ENCODE assay signal across 8 mouse cellular contexts in genomic region chr17:71003112-71003511, GRCm38 (mm10). TPM values are rescaled to one million over a fixed set of nuclear protein-coding genes. Genes with fewer than 3 reads are reported as not detected.
DNase-seq lines count a peak whose midpoint lies in the region; ATAC-seq and TF ChIP-seq lines count a peak whose summit lies in the region.

No protein-coding gene starts in this region.

- H3K4me2 ChIP-seq in kidney, embryonic 16.5 days (replicated peaks; ENCODE audit: low read depth, low read length): peak overlapping the region; percentile 72
- H3K4me2 ChIP-seq in embryonic facial prominence, embryonic 13.5 days: peak overlapping the region; percentile 70
- H3K4me2 ChIP-seq in intestine, embryonic 14.5 days (ENCODE audit: low read length): peak overlapping the region; percentile 84
- peak overlapping the region; percentile 79 for H3K4me2 ChIP-seq in midbrain, postnatal 0 days (ENCODE audit: low read depth, low read length, poor library complexity, severe bottlenecking)

- DNase-seq in kidney, postnatal 10 days: no peak
- no peak for DNase-seq in intestine, embryonic 14.5 days (ENCODE audit: low spot score)
- DNase-seq in midbrain, postnatal 0 days (ENCODE audit: low spot score): no peak
- no peak for DNase-seq in layer of hippocampus, adult 8-10 months (ENCODE audit: low spot score in 2 of 2)
- no peak for DNase-seq in frontal cortex, adult 2 months (ENCODE audit: extremely low spot score in 1 of 2, low spot score in 1 of 2)

- no peak for ATAC-seq in kidney, embryonic 16.5 days (ENCODE audit: low FRiP score, low TSS enrichment)
- no peak for ATAC-seq in embryonic facial prominence, embryonic 13.5 days (ENCODE audit: insufficient number of reproducible peaks, insufficient read depth, low FRiP score, low TSS enrichment, low read depth)
- ATAC-seq in intestine, embryonic 14.5 days (replicated peaks; ENCODE audit: low FRiP score, low TSS enrichment, low read depth): no peak
- no peak for ATAC-seq in midbrain, postnatal 0 days (ENCODE audit: low FRiP score)
- ATAC-seq in frontal cortex, adult (ENCODE audit: low TSS enrichment): no peak

- H3K4me3 ChIP-seq in kidney, embryonic 16.5 days (ENCODE audit: low read length): peak overlapping the region; percentile 96
- peak overlapping the region; percentile 81 for H3K4me3 ChIP-seq in embryonic facial prominence, embryonic 13.5 days
- H3K4me3 ChIP-seq in intestine, embryonic 14.5 days (ENCODE audit: low read depth, low read length): no peak overlapping the region
- H3K4me3 ChIP-seq in midbrain, postnatal 0 days (ENCODE audit: low read depth, low read length): peak overlapping the region; percentile 81

- TF ChIP-seq CTCF in midbrain, postnatal 0 days (IDR thresholded peaks at IDR 0.05): no peak

- 50% methylated on average over 4 of the region's 4 CpGs for WGBS in kidney, embryonic 16.5 days
- WGBS in embryonic facial prominence, embryonic 13.5 days: 56% methylated on average over 4 of the region's 4 CpGs
- 37% methylated on average over 4 of the region's 4 CpGs for WGBS in intestine, embryonic 14.5 days
- 70% methylated on average over 4 of the region's 4 CpGs for WGBS in midbrain, postnatal 0 days

- H3K27ac ChIP-seq in kidney, embryonic 16.5 days (ENCODE audit: low read length): peak overlapping the region; percentile 95
- H3K27ac ChIP-seq in embryonic facial prominence, embryonic 13.5 days: peak overlapping the region; percentile 100
- peak overlapping the region; percentile 100 for H3K27ac ChIP-seq in intestine, embryonic 14.5 days (ENCODE audit: low read depth)
- no peak overlapping the region for H3K27ac ChIP-seq in midbrain, postnatal 0 days (ENCODE audit: low read depth, low read length)

- no peaks in the 10 kb centered on the region for H3K36me3 ChIP-seq in kidney, embryonic 16.5 days (ENCODE audit: insufficient read depth, low read length)
- H3K36me3 ChIP-seq in embryonic facial prominence, embryonic 13.5 days: no peaks in the 10 kb centered on the region
- H3K36me3 ChIP-seq in intestine, embryonic 14.5 days (ENCODE audit: control insufficient read depth, insufficient read depth, low read length): peaks cover 7% of the 10 kb centered on the region; the same call in 1 of the 2 replicates
- no peaks in the 10 kb centered on the region for H3K36me3 ChIP-seq in midbrain, postnatal 0 days (ENCODE audit: insufficient read depth, low read length)

- H3K27me3 ChIP-seq in kidney, embryonic 16.5 days (ENCODE audit: insufficient read depth, low read length): no peaks in the 10 kb centered on the region
- no peaks in the 10 kb centered on the region for H3K27me3 ChIP-seq in embryonic facial prominence, embryonic 13.5 days
- H3K27me3 ChIP-seq in intestine, embryonic 14.5 days (replicated peaks; ENCODE audit: control insufficient read depth, insufficient read depth, low read length): no peaks in the 10 kb centered on the region
- no peaks in the 10 kb centered on the region for H3K27me3 ChIP-seq in midbrain, postnatal 0 days (ENCODE audit: insufficient read depth, low read length)

- H3K4me1 ChIP-seq in kidney, embryonic 16.5 days (ENCODE audit: insufficient read depth, low read length): peaks cover 38% of the 10 kb centered on the region
- peaks cover 33% of the 10 kb centered on the region for H3K4me1 ChIP-seq in embryonic facial prominence, embryonic 13.5 days
- peaks cover 35% of the 10 kb centered on the region for H3K4me1 ChIP-seq in intestine, embryonic 14.5 days (replicated peaks; ENCODE audit: control insufficient read depth, insufficient read depth, low read length)
- 0 out of 2 replicates have a peak, but pooled peaks cover 4% of the 10 kb centered on the region for H3K4me1 ChIP-seq in midbrain, postnatal 0 days (ENCODE audit: insufficient read depth, low read length)

- no peaks in the 10 kb centered on the region for H3K9me3 ChIP-seq in kidney, embryonic 16.5 days (ENCODE audit: low read length)
- 0 out of 2 replicates have a peak, but pooled peaks cover 3% of the 10 kb centered on the region for H3K9me3 ChIP-seq in embryonic facial prominence, embryonic 13.5 days
- H3K9me3 ChIP-seq in intestine, embryonic 14.5 days (ENCODE audit: control insufficient read depth, low read length): no peaks in the 10 kb centered on the region
- no peaks in the 10 kb centered on the region for H3K9me3 ChIP-seq in midbrain, postnatal 0 days (ENCODE audit: low read length)

- H3K9ac ChIP-seq in kidney, embryonic 16.5 days (replicated peaks; ENCODE audit: low read length): peak overlapping the region; percentile 74
- H3K9ac ChIP-seq in embryonic facial prominence, embryonic 13.5 days: no peak overlapping the region
- peak overlapping the region; percentile 98 for H3K9ac ChIP-seq in intestine, embryonic 14.5 days (ENCODE audit: low read length)
- H3K9ac ChIP-seq in midbrain, postnatal 0 days (replicated peaks; ENCODE audit: low read length, poor library complexity, severe bottlenecking): no peak overlapping the region

RNA-seq across cellular contexts. Expression of gene Myl12a, which starts 0.4 kb away (rescaled TPM):
- 680 and 696 TPM in 2 replicates for polyA plus RNA-seq in kidney, embryonic 16.5 days (2015; fragmentation: Nextera tagmentation; extraction: Ambion mirVana)
- polyA plus RNA-seq in embryonic facial prominence, embryonic 13.5 days (2015; fragmentation: Nextera tagmentation; extraction: Ambion mirVana): 583 and 585 TPM in 2 replicates
- 536 and 581 TPM in 2 replicates for polyA plus RNA-seq in intestine, embryonic 14.5 days (2014; fragmentation: Nextera tagmentation; extraction: Ambion mirVana)
- 39.9 and 40.9 TPM in 2 replicates for total RNA-seq in midbrain, postnatal 0 days (2014; rRNA removed)
- polyA plus RNA-seq in midbrain, postnatal 0 days (2015; fragmentation: Nextera tagmentation; extraction: Ambion mirVana): 65.3 and 65.7 TPM in 2 replicates
- 10 to 100 TPM; 37.7 to 54.5 (median 41.8) TPM for total RNA-seq in layer of hippocampus, adult 8-10 months (2022)
- 42.9 and 48.8 TPM in 2 replicates for polyA plus RNA-seq in frontal cortex, adult 2 months (2012; rRNA removed)

RNA-seq across cellular contexts. Expression of gene Myom1, which starts 0.7 kb away (rescaled TPM):
- 4.5 and 4.7 TPM in 2 replicates for polyA plus RNA-seq in kidney, embryonic 16.5 days (2015; fragmentation: Nextera tagmentation; extraction: Ambion mirVana)
- polyA plus RNA-seq in embryonic facial prominence, embryonic 13.5 days (2015; fragmentation: Nextera tagmentation; extraction: Ambion mirVana): 5.5 and 5.6 TPM in 2 replicates
- polyA plus RNA-seq in intestine, embryonic 14.5 days (2014; fragmentation: Nextera tagmentation; extraction: Ambion mirVana): 18.5 and 20.1 TPM in 2 replicates
- total RNA-seq in midbrain, postnatal 0 days (2014; rRNA removed): 0.60 and 0.90 TPM in 2 replicates
- 0.66 and 1.2 TPM in 2 replicates for polyA plus RNA-seq in midbrain, postnatal 0 days (2015; fragmentation: Nextera tagmentation; extraction: Ambion mirVana)
- 1 to 10 TPM; 2.3 to 4.2 (median 3.0) TPM for total RNA-seq in layer of hippocampus, adult 8-10 months (2022)
- 2.8 and 3.7 TPM in 2 replicates for polyA plus RNA-seq in frontal cortex, adult 2 months (2012; rRNA removed)

Comparison
In these comparisons a context has a peak if more than half of its experiments do, and no peak if none do; other contexts are left out.
1. H3K9ac ChIP-seq: peak in kidney, embryonic 16.5 days (single experiment) and intestine, embryonic 14.5 days (single experiment); none in embryonic facial prominence, embryonic 13.5 days (single experiment) and midbrain, postnatal 0 days (single experiment).
2. Peak in every context shown above with its lines, with median percentiles within 50 percentile points of each other: H3K4me2 ChIP-seq.